Mouse (Mus musculus): Measurements from ENCODE around the gene Gm340. TPM values are rescaled to one million over a fixed set of nuclear protein-coding genes. Genes with fewer than 3 reads are reported as not detected.

Gene Gm340
- polyA plus RNA-seq (2012; rRNA removed) = 1.6 and 1.9 TPM in 2 replicates

GRCm38 (mm10) chr19:41581706-41582420 lies at the start of gene Gm340:
Gene Gm340 (plus strand): TSS chr19:41582370.
- DNase-seq (ENCODE audit: low read depth in 1 of 2, low spot score in 2 of 2) = no peak
- TF ChIP-seq POLR2A (IDR thresholded peaks at IDR 0.05; ENCODE audit: low read depth, low read length) (no peak), CTCF (IDR thresholded peaks at IDR 0.05; ENCODE audit: extremely low read depth, insufficient read depth, insufficient read length, insufficient replicate concordance) (no peak)
- no peaks in the 10 kb centered on the region for H3K27me3 ChIP-seq (ENCODE audit: control insufficient read depth, insufficient read depth, low read length)
- no peak within 1 kb of the TSS for H3K27ac ChIP-seq (ENCODE audit: insufficient read depth, low read length)
- peaks cover 19% of the 10 kb centered on the region for H3K36me3 ChIP-seq (ENCODE audit: control insufficient read depth, insufficient read depth, low read length)
- WGBS = 93% methylated on average over 23 of the region's 23 CpGs
- H3K4me1 ChIP-seq (ENCODE audit: control insufficient read depth, insufficient read depth, insufficient read length) = no peaks in the 10 kb centered on the region
- H3K4me3 ChIP-seq (ENCODE audit: extremely low read depth, insufficient read depth, insufficient read length) = no peak within 1 kb of the TSS

DNA sequence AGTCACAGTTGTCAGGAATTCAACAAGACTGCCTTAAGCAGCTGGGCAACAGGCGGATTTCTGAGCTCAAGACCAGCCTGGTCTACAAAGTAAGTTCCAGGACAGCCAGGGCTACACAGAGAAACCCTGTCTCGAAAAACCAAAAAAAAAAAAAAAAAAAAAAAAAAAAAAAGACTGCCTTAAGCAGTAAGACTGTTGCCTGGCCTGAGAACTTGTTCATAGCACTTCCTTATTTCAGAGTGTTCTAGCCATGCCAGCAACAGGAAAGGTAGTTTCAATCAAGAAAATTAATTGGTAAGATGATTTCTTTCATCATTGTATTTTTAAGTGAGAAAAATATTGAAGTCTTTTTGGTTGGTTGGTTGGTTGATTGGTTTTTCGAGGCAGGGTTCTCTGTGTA lies 48.1 kb upstream of the Gm340 start:
- 84% methylated on average over 3 of the region's 3 CpGs for WGBS
- Histone ChIP-seq H3K27me3 (ENCODE audit: control insufficient read depth, insufficient read depth, low read length) (no peaks in the 10 kb centered on the region), H3K4me3 (ENCODE audit: extremely low read depth, insufficient read depth, insufficient read length) (no peak overlapping the region), H3K27ac (ENCODE audit: insufficient read depth, low read length) (no peak overlapping the region), H3K36me3 (ENCODE audit: control insufficient read depth, insufficient read depth, low read length) (no peaks in the 10 kb centered on the region), H3K4me1 (ENCODE audit: control insufficient read depth, insufficient read depth, insufficient read length) (no peaks in the 10 kb centered on the region)
- TF ChIP-seq CTCF (IDR thresholded peaks at IDR 0.05; ENCODE audit: extremely low read depth, insufficient read depth, insufficient read length, insufficient replicate concordance) (no peak), POLR2A (IDR thresholded peaks at IDR 0.05; ENCODE audit: low read depth, low read length) (no peak)
- DNase-seq (ENCODE audit: low read depth in 1 of 2, low spot score in 2 of 2) = no peak

DNA sequence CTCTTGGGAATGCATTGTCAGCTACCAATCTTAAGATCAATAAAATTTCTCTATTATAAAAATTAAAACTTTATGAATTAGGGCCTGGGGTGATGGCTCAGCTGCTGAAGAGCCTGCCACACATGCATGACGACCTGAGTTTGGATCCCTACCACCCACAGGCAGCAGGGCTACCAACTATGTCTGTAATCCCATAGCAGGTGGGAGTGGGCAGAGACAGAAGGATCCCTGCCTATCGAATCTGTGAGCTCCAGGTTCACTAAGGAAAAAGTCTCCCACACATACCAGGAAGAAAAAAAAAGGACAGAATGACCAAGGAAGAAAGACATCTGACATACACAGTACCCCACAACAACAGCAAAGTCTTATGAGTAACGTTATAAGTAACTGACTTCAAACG lies 25.2 kb upstream of the Gm340 start:
- Histone ChIP-seq H3K27ac (ENCODE audit: insufficient read depth, low read length) (no peak overlapping the region), H3K36me3 (ENCODE audit: control insufficient read depth, insufficient read depth, low read length) (peaks cover 24% of the 10 kb centered on the region), H3K4me3 (ENCODE audit: extremely low read depth, insufficient read depth, insufficient read length) (no peak overlapping the region), H3K4me1 (ENCODE audit: control insufficient read depth, insufficient read depth, insufficient read length) (peaks cover 2% of the 10 kb centered on the region; the same call in 1 of the 2 replicates), H3K27me3 (ENCODE audit: control insufficient read depth, insufficient read depth, low read length) (no peaks in the 10 kb centered on the region)
- TF ChIP-seq POLR2A (IDR thresholded peaks at IDR 0.05; ENCODE audit: low read depth, low read length) (no peak), CTCF (IDR thresholded peaks at IDR 0.05; ENCODE audit: extremely low read depth, insufficient read depth, insufficient read length, insufficient replicate concordance) (no peak)
- no peak for DNase-seq (ENCODE audit: low read depth in 1 of 2, low spot score in 2 of 2)
- WGBS = 93% methylated on average over 4 of the region's 4 CpGs

DNA sequence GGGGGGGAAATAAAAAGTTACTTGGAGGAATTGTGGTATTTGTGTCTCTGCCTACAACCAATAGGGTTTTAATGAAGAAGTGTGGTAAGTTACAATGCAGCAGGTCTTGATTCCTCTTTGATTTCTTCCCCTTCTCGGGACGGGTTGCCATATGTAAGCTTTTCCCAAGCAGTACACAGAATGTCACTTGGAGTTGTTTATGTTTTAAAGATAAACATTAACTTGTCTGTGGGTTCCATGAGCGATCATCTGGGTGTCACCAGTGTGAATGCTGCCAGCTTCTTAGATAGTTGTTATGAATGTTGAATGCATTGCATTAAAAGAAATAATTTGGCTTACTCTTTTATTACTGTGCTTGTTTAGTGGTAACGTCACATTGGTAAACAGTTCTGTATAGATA lies 24.7 kb upstream of the Gm340 start:
- Histone ChIP-seq H3K27ac (ENCODE audit: insufficient read depth, low read length) (no peak overlapping the region), H3K27me3 (ENCODE audit: control insufficient read depth, insufficient read depth, low read length) (no peaks in the 10 kb centered on the region), H3K4me1 (ENCODE audit: control insufficient read depth, insufficient read depth, insufficient read length) (peaks cover 2% of the 10 kb centered on the region; the same call in 1 of the 2 replicates), H3K36me3 (ENCODE audit: control insufficient read depth, insufficient read depth, low read length) (peaks cover 24% of the 10 kb centered on the region), H3K4me3 (ENCODE audit: extremely low read depth, insufficient read depth, insufficient read length) (no peak overlapping the region)
- 93% methylated on average over 4 of the region's 4 CpGs for WGBS
- no peak for DNase-seq (ENCODE audit: low read depth in 1 of 2, low spot score in 2 of 2)
- TF ChIP-seq POLR2A (IDR thresholded peaks at IDR 0.05; ENCODE audit: low read depth, low read length) = no peak

DNA sequence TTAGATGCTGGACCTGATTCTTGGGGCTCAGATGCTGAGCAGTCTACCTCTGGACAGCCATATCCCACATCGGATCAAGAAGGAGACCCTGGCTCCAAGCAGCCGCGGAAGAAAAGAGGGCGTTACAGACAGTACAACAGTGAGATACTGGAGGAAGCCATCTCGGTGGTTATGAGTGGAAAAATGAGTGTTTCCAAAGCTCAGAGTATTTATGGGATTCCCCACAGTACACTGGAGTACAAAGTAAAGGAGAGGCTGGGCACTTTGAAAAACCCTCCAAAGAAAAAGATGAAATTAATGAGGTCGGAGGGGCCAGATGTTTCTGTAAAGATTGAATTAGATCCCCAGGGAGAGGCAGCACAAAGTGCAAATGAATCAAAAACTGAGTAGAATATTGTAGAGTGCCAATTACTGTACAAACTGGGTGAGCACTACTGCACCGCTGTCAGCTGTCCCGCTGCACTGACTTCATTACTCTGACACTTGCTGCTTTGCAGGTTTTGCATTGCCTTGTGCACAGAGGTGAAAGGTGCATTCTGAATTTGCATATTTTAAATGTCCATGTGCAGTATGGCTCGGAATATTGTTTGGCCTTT lies 23.2 kb upstream of the Gm340 start:
- TF ChIP-seq POLR2A (IDR thresholded peaks at IDR 0.05; ENCODE audit: low read depth, low read length) (no peak), CTCF (IDR thresholded peaks at IDR 0.05; ENCODE audit: extremely low read depth, insufficient read depth, insufficient read length, insufficient replicate concordance) (no peak)
- H3K36me3 ChIP-seq (ENCODE audit: control insufficient read depth, insufficient read depth, low read length) = peaks cover 24% of the 10 kb centered on the region
- no peak for DNase-seq (ENCODE audit: low read depth in 1 of 2, low spot score in 2 of 2)
- H3K27me3 ChIP-seq (ENCODE audit: control insufficient read depth, insufficient read depth, low read length) = no peaks in the 10 kb centered on the region
- H3K27ac ChIP-seq (ENCODE audit: insufficient read depth, low read length) = no peak overlapping the region
- H3K4me3 ChIP-seq (ENCODE audit: extremely low read depth, insufficient read depth, insufficient read length) = no peak overlapping the region
- 92% methylated on average over 9 of the region's 9 CpGs for WGBS
- H3K4me1 ChIP-seq (ENCODE audit: control insufficient read depth, insufficient read depth, insufficient read length) = no peaks in the 10 kb centered on the region

DNA sequence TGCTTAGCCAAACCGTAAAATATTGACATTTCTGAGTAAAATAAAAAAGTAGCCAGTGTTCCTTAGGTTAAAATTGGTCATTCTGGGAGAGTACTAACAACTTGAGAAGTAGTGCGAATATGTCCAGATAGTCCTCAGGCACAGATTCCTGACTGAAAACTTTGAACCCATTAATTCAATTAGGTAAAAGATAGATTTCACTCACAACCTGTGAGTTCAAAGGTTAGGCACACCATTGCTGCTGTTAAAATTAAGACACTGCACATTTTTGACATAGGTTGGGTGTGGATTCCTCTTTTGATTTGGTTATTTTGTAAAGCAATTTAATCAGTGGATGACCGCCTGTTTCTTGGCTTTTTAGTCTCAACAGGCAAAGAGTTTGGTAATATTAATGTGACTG lies 21.3 kb upstream of the Gm340 start:
- no peak for DNase-seq (ENCODE audit: low read depth in 1 of 2, low spot score in 2 of 2)
- 94% methylated on average over 3 of the region's 3 CpGs for whole genome bisulfite sequencing
- H3K27me3 ChIP-seq (ENCODE audit: control insufficient read depth, insufficient read depth, low read length) = no peaks in the 10 kb centered on the region
- H3K27ac ChIP-seq (ENCODE audit: insufficient read depth, low read length) = no peak overlapping the region
- no peaks in the 10 kb centered on the region for H3K4me1 ChIP-seq (ENCODE audit: control insufficient read depth, insufficient read depth, insufficient read length)
- H3K36me3 ChIP-seq (ENCODE audit: control insufficient read depth, insufficient read depth, low read length) = peaks cover 21% of the 10 kb centered on the region
- TF ChIP-seq CTCF (IDR thresholded peaks at IDR 0.05; ENCODE audit: extremely low read depth, insufficient read depth, insufficient read length, insufficient replicate concordance) (no peak), POLR2A (IDR thresholded peaks at IDR 0.05; ENCODE audit: low read depth, low read length) (no peak)
- no peak overlapping the region for H3K4me3 ChIP-seq (ENCODE audit: extremely low read depth, insufficient read depth, insufficient read length)

- Histone ChIP-seq H3K4me1 (ENCODE audit: control insufficient read depth, insufficient read depth, insufficient read length) (no peaks in the 10 kb centered on the region; the same call in 1 of the 2 replicates), H3K4me3 (ENCODE audit: extremely low read depth, insufficient read depth, insufficient read length) (no peak overlapping the region), H3K27ac (ENCODE audit: insufficient read depth, low read length) (no peak overlapping the region), H3K27me3 (ENCODE audit: control insufficient read depth, insufficient read depth, low read length) (no peaks in the 10 kb centered on the region), H3K36me3 (ENCODE audit: control insufficient read depth, insufficient read depth, low read length) (0 out of 2 replicates have a peak, but pooled peaks cover 1% of the 10 kb centered on the region)
- TF ChIP-seq CTCF (IDR thresholded peaks at IDR 0.05; ENCODE audit: extremely low read depth, insufficient read depth, insufficient read length, insufficient replicate concordance) = no peak
- no peak for TF ChIP-seq POLR2A (IDR thresholded peaks at IDR 0.05; ENCODE audit: low read depth, low read length)
- WGBS = 19% methylated on average over 2 of the region's 2 CpGs
- DNase-seq (ENCODE audit: low read depth in 1 of 2, low spot score in 2 of 2) = no peak
Measured at GRCm38 (mm10) chr19:41568791-41569190, 13.4 kb upstream of the Gm340 start.
